In the genomic region with DNA sequence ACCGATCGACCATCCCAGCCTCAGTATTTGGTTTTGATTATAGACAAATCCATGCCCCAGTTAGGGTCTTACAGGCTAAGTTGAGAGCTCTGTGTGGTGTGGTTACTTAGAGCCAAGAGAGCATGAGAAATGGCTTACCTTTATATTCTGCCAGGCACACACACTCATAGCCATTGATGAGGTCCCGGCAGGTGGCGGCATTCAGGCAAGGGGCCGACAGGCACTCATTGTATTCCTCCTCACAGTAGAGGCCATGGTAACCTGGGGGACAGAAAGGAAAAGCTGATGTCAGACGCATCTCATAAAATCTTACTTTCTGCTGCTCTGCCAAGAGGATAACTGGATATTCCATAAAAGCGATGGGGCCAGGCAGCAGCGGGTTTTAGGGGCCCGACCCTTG, we compare ENCODE assay signal across 19 mouse cellular contexts. TPM values are rescaled to one million over a fixed set of nuclear protein-coding genes. Genes with fewer than 3 reads are reported as not detected.
DNase-seq lines count a peak whose midpoint lies in the region; ATAC-seq and TF ChIP-seq lines count a peak whose summit lies in the region.
"Had no signal": no experiment of that assay in that cellular context is flagged by ENCODE, and none has a peak within 500 bp of the region (broad histone marks: within the 10 kb centered on the region; RNA-seq: fewer than 3 reads in every experiment).

No protein-coding gene starts in this region.

- peak; percentile 47; the same call in 1 of the 2 replicates for ATAC-seq in forebrain, embryonic 12.5 days (ENCODE audit: low FRiP score)
- ATAC-seq in forebrain, postnatal 0 days, result no peak
- ATAC-seq in midbrain, embryonic 12.5 days (ENCODE audit: low FRiP score, low read depth), result peak; percentile 51; the same call in 1 of the 2 replicates
- ATAC-seq in limb, embryonic 14.5 days (ENCODE audit: low FRiP score, low read depth), result peak; percentile 41
- ATAC-seq: Patski had no signal

- no peak overlapping the region for H3K9ac ChIP-seq in forebrain, embryonic 12.5 days
- H3K9ac ChIP-seq in forebrain, postnatal 0 days, result no peak overlapping the region
- H3K9ac ChIP-seq in midbrain, embryonic 12.5 days (replicated peaks), result no peak overlapping the region
- H3K9ac ChIP-seq in limb, embryonic 14.5 days (ENCODE audit: low read depth, low read length, severe bottlenecking), result no peak overlapping the region
- H3K9ac ChIP-seq: liver, embryonic 13.5 days; lung, embryonic 15.5 days had no signal

- no peak for DNase-seq in forebrain, postnatal 0 days
- no peak for DNase-seq in midbrain, embryonic 10.5 days (ENCODE audit: low spot score)
- peak; percentile 13 for DNase-seq in ZHBTc4 (ENCODE audit: low read depth, low spot score)
- no peak for DNase-seq in limb, embryonic 14.5 days (ENCODE audit: low spot score)
- DNase-seq in thymus, postnatal 25 days, result no peak
- DNase-seq in lung, postnatal 36 days, result no peak
- DNase-seq: B cell, adult 2 months; gastrocnemius, postnatal 14 days; heart, postnatal 14 days; kidney, adult 9 months; kidney, postnatal 36 days; liver, embryonic 13.5 days; right cerebral cortex, postnatal 14 days; thymus, postnatal 14 days had no signal

- WGBS in forebrain, embryonic 12.5 days, result 26% methylated on average over 9 of the region's 9 CpGs
- 34% methylated on average over 9 of the region's 9 CpGs for WGBS in forebrain, postnatal 0 days
- WGBS in midbrain, embryonic 12.5 days, result 46% methylated on average over 9 of the region's 9 CpGs
- 61% methylated on average over 9 of the region's 9 CpGs for WGBS in midbrain, embryonic 10.5 days
- 59% methylated on average over 9 of the region's 9 CpGs for whole genome bisulfite sequencing in limb, embryonic 14.5 days

- H3K27me3 ChIP-seq in forebrain, embryonic 12.5 days, result no peaks in the 10 kb centered on the region
- no peaks in the 10 kb centered on the region for H3K27me3 ChIP-seq in forebrain, postnatal 0 days (ENCODE audit: insufficient read depth, low read length)
- H3K27me3 ChIP-seq in midbrain, embryonic 12.5 days, result no peaks in the 10 kb centered on the region
- H3K27me3 ChIP-seq in midbrain, embryonic 10.5 days (ENCODE audit: low read depth, poor library complexity, severe bottlenecking), result no peaks in the 10 kb centered on the region
- no peaks in the 10 kb centered on the region for H3K27me3 ChIP-seq in limb, embryonic 14.5 days (ENCODE audit: control insufficient read depth, insufficient read depth, low read length)
- H3K27me3 ChIP-seq: liver, embryonic 13.5 days; lung, embryonic 15.5 days; Patski had no signal

- H3K27ac ChIP-seq in forebrain, embryonic 12.5 days, result no peak overlapping the region
- no peak overlapping the region for H3K27ac ChIP-seq in forebrain, postnatal 0 days (ENCODE audit: low read depth, low read length)
- H3K27ac ChIP-seq in midbrain, embryonic 12.5 days (replicated peaks), result no peak overlapping the region
- no peak overlapping the region for H3K27ac ChIP-seq in midbrain, embryonic 10.5 days (replicated peaks)
- no peak overlapping the region for H3K27ac ChIP-seq in limb, embryonic 14.5 days (replicated peaks; ENCODE audit: low read depth, low read length)
- H3K27ac ChIP-seq: liver, embryonic 13.5 days; lung, embryonic 15.5 days had no signal

- TF ChIP-seq POLR2A in limb, embryonic 14.5 days (IDR thresholded peaks at IDR 0.05; ENCODE audit: borderline replicate concordance, extremely low read depth, insufficient read depth, insufficient read length), result no peak

- no peak overlapping the region for H3K4me3 ChIP-seq in forebrain, embryonic 12.5 days (replicated peaks)
- H3K4me3 ChIP-seq in forebrain, postnatal 0 days (ENCODE audit: low read depth, low read length), result no peak overlapping the region
- no peak overlapping the region for H3K4me3 ChIP-seq in midbrain, embryonic 12.5 days
- no peak overlapping the region for H3K4me3 ChIP-seq in midbrain, embryonic 10.5 days
- H3K4me3 ChIP-seq in limb, embryonic 14.5 days (replicated peaks; ENCODE audit: low read length), result no peak overlapping the region
- H3K4me3 ChIP-seq: liver, embryonic 13.5 days; lung, embryonic 15.5 days had no signal

- H3K4me2 ChIP-seq in forebrain, embryonic 12.5 days, result no peak overlapping the region
- no peak overlapping the region for H3K4me2 ChIP-seq in forebrain, postnatal 0 days (ENCODE audit: low read depth)
- no peak overlapping the region for H3K4me2 ChIP-seq in midbrain, embryonic 12.5 days (replicated peaks)
- no peak overlapping the region for H3K4me2 ChIP-seq in limb, embryonic 14.5 days (replicated peaks; ENCODE audit: low read depth, low read length, severe bottlenecking)
- H3K4me2 ChIP-seq: heart, embryonic 11.5 days; liver, embryonic 13.5 days; lung, embryonic 15.5 days had no signal

- no peak for TF ChIP-seq CTCF in forebrain, postnatal 0 days (IDR thresholded peaks at IDR 0.05; ENCODE audit: low read depth)

- H3K36me3 ChIP-seq in forebrain, embryonic 12.5 days (replicated peaks), result no peaks in the 10 kb centered on the region
- H3K36me3 ChIP-seq in forebrain, postnatal 0 days (ENCODE audit: insufficient read depth), result no peaks in the 10 kb centered on the region
- H3K36me3 ChIP-seq in midbrain, embryonic 12.5 days, result no peaks in the 10 kb centered on the region
- no peaks in the 10 kb centered on the region for H3K36me3 ChIP-seq in midbrain, embryonic 10.5 days
- H3K36me3 ChIP-seq in limb, embryonic 14.5 days (ENCODE audit: control insufficient read depth, insufficient read depth, low read length), result no peaks in the 10 kb centered on the region
- H3K36me3 ChIP-seq: liver, embryonic 13.5 days; lung, embryonic 15.5 days had no signal

- no peaks in the 10 kb centered on the region for H3K9me3 ChIP-seq in forebrain, embryonic 12.5 days
- no peaks in the 10 kb centered on the region for H3K9me3 ChIP-seq in forebrain, postnatal 0 days (ENCODE audit: low read length)
- H3K9me3 ChIP-seq in midbrain, embryonic 12.5 days, result no peaks in the 10 kb centered on the region
- no peaks in the 10 kb centered on the region for H3K9me3 ChIP-seq in midbrain, embryonic 10.5 days (replicated peaks)
- no peaks in the 10 kb centered on the region for H3K9me3 ChIP-seq in limb, embryonic 14.5 days (ENCODE audit: control insufficient read depth, low read length)
- H3K9me3 ChIP-seq: liver, embryonic 13.5 days; lung, embryonic 15.5 days had no signal

- peaks cover 19% of the 10 kb centered on the region for H3K4me1 ChIP-seq in forebrain, embryonic 12.5 days
- no peaks in the 10 kb centered on the region for H3K4me1 ChIP-seq in forebrain, postnatal 0 days (ENCODE audit: insufficient read depth)
- peaks cover 14% of the 10 kb centered on the region; the same call in 1 of the 2 replicates for H3K4me1 ChIP-seq in midbrain, embryonic 12.5 days
- H3K4me1 ChIP-seq in midbrain, embryonic 10.5 days, result peaks cover 18% of the 10 kb centered on the region
- no peaks in the 10 kb centered on the region for H3K4me1 ChIP-seq in limb, embryonic 14.5 days (ENCODE audit: control insufficient read depth, insufficient read depth, low read length)
- H3K4me1 ChIP-seq: liver, embryonic 13.5 days had no signal

RNA-seq across cellular contexts. Expression of a gene that starts 54.5 kb away (rescaled TPM):
- polyA plus RNA-seq in forebrain, embryonic 12.5 days (2016; fragmentation: Nextera tagmentation; extraction: Ambion mirVana), result 49.9 and 52.1 TPM in 2 replicates
- total RNA-seq in forebrain, postnatal 0 days (2014; rRNA removed), result 46.3 and 48.6 TPM in 2 replicates
- 38.3 and 57.8 TPM in 2 replicates for polyA plus RNA-seq in forebrain, postnatal 0 days (2015; fragmentation: Nextera tagmentation; extraction: Ambion mirVana)
- 45.4 and 62.4 TPM in 2 replicates for polyA plus RNA-seq in midbrain, embryonic 12.5 days (2016; fragmentation: Nextera tagmentation; extraction: Ambion mirVana)
- polyA plus RNA-seq in midbrain, embryonic 10.5 days (2016; fragmentation: Nextera tagmentation; extraction: Ambion mirVana), result 9.6 and 15.9 TPM in 2 replicates
- 21.1 and 22.1 TPM in 2 replicates for polyA plus RNA-seq in limb, embryonic 14.5 days (2012; rRNA removed)
- polyA plus RNA-seq in limb, embryonic 14.5 days (2014; fragmentation: Nextera tagmentation; extraction: Ambion mirVana), result 42.9 and 56.7 TPM in 2 replicates
